Mouse (Mus musculus) limb, embryonic 14.5 days (tissue): ENCODE data around the gene Rasgrf2. TPM values are rescaled to one million over a fixed set of nuclear protein-coding genes. Genes with fewer than 3 reads are reported as not detected.

ENCODE experiments used
- ATAC-seq: fragments of 200-750 bp; cut with Nextera tagmentation; 2 replicates; pipeline ENCODE4 v1.8.0; 2017; ENCODE audit warnings: low read depth, moderate number of reproducible peaks, moderate TSS enrichment; ENCODE audit not compliant: low FRiP score
- DNase-seq: peaks from one replicate; pipeline ENCODE4 v3.0.0-alpha.2; 2015; ENCODE audit warnings: low spot score
- H3K27ac ChIP-seq: fragments of 300-500 bp; sonication (generic); replicated peaks from 2 replicates; pipeline ENCODE4 v1.5.1; 2014; ENCODE audit warnings: low read depth, mild to moderate bottlenecking, low read length, moderate library complexity, mixed read lengths
- H3K27me3 ChIP-seq: fragments of 300-500 bp; sonication (generic); 2 replicates; pipeline ENCODE4 v1.6.1; 2014; ENCODE audit warnings: low read length, mixed read lengths; ENCODE audit not compliant: control insufficient read depth, insufficient read depth
- H3K36me3 ChIP-seq: fragments of 300-500 bp; sonication (generic); 2 replicates; pipeline ENCODE4 v1.6.1; 2014; ENCODE audit warnings: mild to moderate bottlenecking, low read length, moderate library complexity, mixed read lengths; ENCODE audit not compliant: control insufficient read depth, insufficient read depth
- H3K4me1 ChIP-seq: fragments of 300-500 bp; sonication (generic); 2 replicates; pipeline ENCODE4 v1.6.1; 2014; ENCODE audit warnings: antibody characterized with exemption, low read length, mixed read lengths; ENCODE audit not compliant: control insufficient read depth, insufficient read depth
- H3K4me2 ChIP-seq: fragments of 300-500 bp; sonication (generic); replicated peaks from 2 replicates; pipeline ENCODE4 v1.6.1; 2014; ENCODE audit warnings: low read depth, mild to moderate bottlenecking, low read length, moderate library complexity; ENCODE audit not compliant: severe bottlenecking
- H3K4me3 ChIP-seq: fragments of 300-500 bp; sonication (generic); replicated peaks from 2 replicates; pipeline ENCODE4 v1.5.1; 2014; ENCODE audit warnings: low read length
- H3K9ac ChIP-seq: fragments of 300-500 bp; sonication (generic); 2 replicates; pipeline ENCODE4 v1.6.1; 2014; ENCODE audit warnings: mild to moderate bottlenecking, low read depth, low read length, moderate library complexity; ENCODE audit not compliant: severe bottlenecking
- H3K9me3 ChIP-seq: fragments of 300-500 bp; sonication (generic); 2 replicates; pipeline ENCODE4 v1.6.1; 2016; ENCODE audit warnings: low read length; ENCODE audit not compliant: control insufficient read depth
- POLR2A ChIP-seq: fragments of 200-500 bp; IDR thresholded peaks from 2 replicates; pipeline ENCODE4 v1.8.0; 2012; ENCODE audit warnings: inconsistent platforms, mild to moderate bottlenecking, moderate library complexity, borderline replicate concordance; ENCODE audit not compliant: insufficient read depth, insufficient read length; ENCODE audit errors: extremely low read depth
- WGBS: fragments of 180-500 bp; shearing (Covaris S2); extraction: QIAGEN DNeasy Blood & Tissue Kit; methylation state at CpG from one replicate; pipeline ENCODE4 v1.1.7; 2014; 5-methylcytosine and 5-hydroxymethylcytosine counted together
- polyA plus RNA-seq, 2 experiments: library from polyadenylated mRNA; depleted of rRNA in 1 of 2; stranded (reverse) in 1 of 2; unstranded in 1 of 2; fragments of >200 nt; fragmentation: Nextera tagmentation in 1 of 2; extraction: Ambion mirVana in 1 of 2; gene quantifications; 2 replicates each; pipeline versions ENCODE4 v1.2.1 to v1.2.3; 2012 to 2014

Gene Rasgrf2
- polyA plus RNA-seq, 2 experiments = 0.18 to 0.57 TPM

GRCm38 (mm10) chr13:91976541-91976940 lies 154.9 kb downstream of the Rasgrf2 start:
- Histone ChIP-seq H3K9ac (no peak overlapping the region), H3K27me3 (no peaks in the 10 kb centered on the region), H3K4me2 (no peak overlapping the region), H3K4me3 (no peak overlapping the region), H3K36me3 (no peaks in the 10 kb centered on the region), H3K9me3 (no peaks in the 10 kb centered on the region), H3K4me1 (no peaks in the 10 kb centered on the region), H3K27ac (no peak overlapping the region)
- ATAC-seq (no peak), DNase-seq (no peak)
- 92% methylated on average over 2 of the region's 2 CpGs for WGBS
- no peak for TF ChIP-seq POLR2A

DNA sequence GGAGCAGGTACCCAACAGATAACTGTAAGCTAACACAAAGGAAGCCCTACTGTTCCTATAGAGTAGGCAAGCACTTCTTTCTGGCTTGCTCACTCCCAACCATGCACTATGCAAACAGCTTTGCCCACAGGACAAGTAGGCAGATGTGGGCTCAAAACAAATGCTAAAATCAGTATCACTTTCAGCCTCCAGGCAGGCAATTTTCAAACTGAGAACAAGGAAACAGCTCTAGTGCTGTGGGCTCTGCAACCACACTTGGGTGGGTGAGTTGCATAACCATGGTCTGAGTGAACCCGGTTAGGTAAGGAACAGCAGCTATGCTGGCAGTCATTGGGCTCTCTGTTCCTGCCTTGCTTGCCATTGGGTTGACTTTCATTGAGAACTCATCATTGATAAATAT lies 157.3 kb downstream of the Rasgrf2 start:
- WGBS = 87% methylated on average over 1 of the region's 1 CpGs
- no peaks in the 10 kb centered on the region for H3K36me3 ChIP-seq
- H3K4me2 ChIP-seq = no peak overlapping the region
- no peaks in the 10 kb centered on the region for H3K4me1 ChIP-seq
- no peak for TF ChIP-seq POLR2A
- no peak overlapping the region for H3K4me3 ChIP-seq
- H3K9ac ChIP-seq = no peak overlapping the region
- no peaks in the 10 kb centered on the region for H3K27me3 ChIP-seq
- H3K27ac ChIP-seq = no peak overlapping the region
- no peaks in the 10 kb centered on the region for H3K9me3 ChIP-seq
- ATAC-seq = no peak
- DNase-seq = no peak

DNA sequence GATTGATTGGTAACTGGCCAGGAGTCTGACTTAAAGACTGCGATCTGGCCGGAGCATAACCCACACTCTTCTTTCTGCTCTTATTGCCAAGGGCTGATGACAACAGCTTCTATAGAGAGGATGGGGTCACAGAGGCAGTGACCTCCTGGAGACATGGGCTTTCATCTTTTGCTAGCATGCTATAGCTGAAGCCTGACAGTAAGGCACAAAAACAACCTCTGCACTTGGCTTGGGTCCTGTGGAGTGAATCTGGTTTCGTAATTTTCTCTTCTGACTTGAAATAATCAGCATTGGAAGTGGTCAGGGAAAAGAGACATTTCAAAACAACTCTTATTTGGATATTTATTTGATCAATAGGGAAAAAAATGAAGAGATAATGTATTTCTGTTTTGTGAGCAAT lies 160.2 kb downstream of the Rasgrf2 start:
- Histone ChIP-seq H3K4me2 (no peak overlapping the region), H3K27me3 (no peaks in the 10 kb centered on the region), H3K27ac (no peak overlapping the region), H3K9ac (no peak overlapping the region), H3K36me3 (no peaks in the 10 kb centered on the region), H3K4me3 (no peak overlapping the region), H3K9me3 (no peaks in the 10 kb centered on the region), H3K4me1 (no peaks in the 10 kb centered on the region)
- no peak for DNase-seq
- no peak for TF ChIP-seq POLR2A
- ATAC-seq = no peak
- 82% methylated on average over 3 of the region's 3 CpGs for WGBS

GRCm38 (mm10) chr13:91956474-91956873 lies 175.0 kb downstream of the Rasgrf2 start:
- Histone ChIP-seq H3K4me3 (no peak overlapping the region), H3K4me2 (no peak overlapping the region), H3K27me3 (no peaks in the 10 kb centered on the region), H3K9ac (no peak overlapping the region), H3K9me3 (no peaks in the 10 kb centered on the region), H3K27ac (no peak overlapping the region), H3K4me1 (peaks cover 3% of the 10 kb centered on the region; the same call in 1 of the 2 replicates), H3K36me3 (no peaks in the 10 kb centered on the region)
- TF ChIP-seq POLR2A = no peak
- ATAC-seq = no peak
- no peak for DNase-seq

DNA sequence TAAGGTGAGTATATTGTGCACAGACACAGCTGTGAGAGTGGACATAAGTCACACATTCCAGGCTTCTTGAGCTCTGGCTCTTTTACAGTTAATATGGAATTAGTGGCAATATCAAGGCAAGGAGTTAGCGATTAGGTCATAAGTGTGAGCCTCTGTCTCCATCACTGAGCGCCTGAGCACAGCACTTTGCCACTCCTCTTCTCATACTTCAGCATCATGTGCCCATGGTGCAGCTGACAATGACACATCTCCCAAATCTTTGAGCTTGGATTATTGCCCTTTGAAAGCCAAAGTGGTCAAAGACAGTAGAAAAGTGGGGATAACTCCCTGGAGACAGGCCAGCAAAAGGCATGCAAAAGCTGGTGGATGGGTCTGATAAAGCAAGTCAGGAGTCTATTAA lies 175.8 kb downstream of the Rasgrf2 start:
- Histone ChIP-seq H3K27me3 (no peaks in the 10 kb centered on the region), H3K9ac (no peak overlapping the region), H3K4me1 (peaks cover 3% of the 10 kb centered on the region; the same call in 1 of the 2 replicates), H3K9me3 (no peaks in the 10 kb centered on the region), H3K4me3 (no peak overlapping the region), H3K4me2 (no peak overlapping the region), H3K36me3 (no peaks in the 10 kb centered on the region), H3K27ac (no peak overlapping the region)
- 71% methylated on average over 2 of the region's 2 CpGs for WGBS
- TF ChIP-seq POLR2A = no peak
- DNase-seq (no peak), ATAC-seq (no peak)

DNA sequence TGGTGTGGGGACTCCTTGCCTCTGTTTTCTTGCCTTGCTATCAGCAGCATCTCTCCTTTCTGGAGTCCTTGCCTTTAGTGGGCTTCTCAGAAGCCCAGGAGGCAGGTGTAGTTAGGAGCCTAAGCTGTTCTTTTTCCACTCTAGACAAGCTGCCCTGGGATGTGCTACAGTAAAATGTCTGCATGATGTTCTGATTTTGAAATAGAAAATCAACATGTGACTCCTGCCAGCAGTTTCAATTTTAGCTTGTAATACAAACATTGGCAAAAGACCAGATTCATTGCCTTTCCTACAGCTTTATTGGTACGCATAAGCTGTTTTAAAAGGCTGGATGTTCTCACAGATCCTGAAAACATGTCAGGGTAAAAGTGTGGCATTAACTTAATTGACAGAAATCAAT lies 176.3 kb downstream of the Rasgrf2 start:
- Histone ChIP-seq H3K27ac (no peak overlapping the region), H3K9ac (no peak overlapping the region), H3K4me2 (no peak overlapping the region), H3K9me3 (no peaks in the 10 kb centered on the region), H3K27me3 (no peaks in the 10 kb centered on the region), H3K4me1 (peaks cover 3% of the 10 kb centered on the region; the same call in 1 of the 2 replicates), H3K4me3 (no peak overlapping the region), H3K36me3 (no peaks in the 10 kb centered on the region)
- no peak for ATAC-seq
- TF ChIP-seq POLR2A = no peak
- DNase-seq = peak; percentile 58
- WGBS = 41% methylated on average over 1 of the region's 1 CpGs
